Comparison of ENCODE assay signal across 9 mouse cellular contexts in genomic region chr12:102202901-102203300, GRCm38 (mm10).
DNase-seq lines count a peak whose midpoint lies in the region; ATAC-seq lines count a peak whose summit lies in the region.
"Had no signal": no experiment of that assay in that cellular context is flagged by ENCODE, and none has a peak within 500 bp of the region (broad histone marks: within the 10 kb centered on the region; RNA-seq: fewer than 3 reads in every experiment).

No protein-coding gene starts in this region.

- no peak overlapping the region for H3K4me3 ChIP-seq in stomach, embryonic 16.5 days (replicated peaks; ENCODE audit: low read length)
- H3K4me3 ChIP-seq: myocyte had no signal

- H3K9ac ChIP-seq in stomach, embryonic 16.5 days (ENCODE audit: low read length) = no peak overlapping the region

- H3K27me3 ChIP-seq in stomach, embryonic 16.5 days (ENCODE audit: control insufficient read depth, insufficient read depth, low read length) = no peaks in the 10 kb centered on the region

- H3K4me2 ChIP-seq in stomach, embryonic 16.5 days (ENCODE audit: low read depth, low read length) = no peak overlapping the region

- WGBS in stomach, embryonic 16.5 days = 40% methylated on average over 9 of the region's 9 CpGs

- no peak overlapping the region for H3K27ac ChIP-seq in stomach, embryonic 16.5 days (ENCODE audit: low read length)

- H3K9me3 ChIP-seq in stomach, embryonic 16.5 days (replicated peaks; ENCODE audit: control insufficient read depth, low read length) = no peaks in the 10 kb centered on the region

- DNase-seq in layer of hippocampus, adult 11-12 months (ENCODE audit: low spot score) = peak; percentile 48
- DNase-seq in layer of hippocampus, adult 9-10 months (ENCODE audit: low spot score) = no peak
- peak; percentile 56 for DNase-seq in cerebellum, adult 9-11 months
- DNase-seq in gastrocnemius, postnatal 25 days = peak; percentile 31
- DNase-seq in left cerebral cortex, adult 8-10 months (ENCODE audit: low spot score in 2 of 2) = peak; percentile 12 to 59

- H3K4me1 ChIP-seq in stomach, embryonic 16.5 days (ENCODE audit: control insufficient read depth, insufficient read depth, low read length) = peaks cover 4% of the 10 kb centered on the region; the same call in 1 of the 2 replicates

- no peaks in the 10 kb centered on the region for H3K36me3 ChIP-seq in stomach, embryonic 16.5 days (ENCODE audit: control insufficient read depth, insufficient read depth, low read length)

- peak; percentile 74 for ATAC-seq in stomach, embryonic 16.5 days (ENCODE audit: insufficient read depth, low FRiP score)
- no peak for ATAC-seq in megakaryocyte, adult 5-6 weeks (ENCODE audit: poor library complexity, severe bottlenecking)
- no peak for ATAC-seq in monocyte, adult 5-6 weeks (replicated peaks; ENCODE audit: insufficient number of reproducible peaks, low FRiP score, low TSS enrichment, poor library complexity, severe bottlenecking)
